Mouse (Mus musculus) liver, postnatal 0 days (tissue): ENCODE results near the gene Ehd3. TPM values are rescaled to one million over a fixed set of nuclear protein-coding genes. Genes with fewer than 3 reads are reported as not detected.

Experiments used
- ATAC-seq: fragments of 200-750 bp; cut with Nextera tagmentation; 2 replicates; pipeline ENCODE4 v1.8.0; 2017; ENCODE audit warnings: mild to moderate bottlenecking, moderate library complexity
- DNase-seq: peaks from one replicate; pipeline ENCODE4 v3.0.0-alpha.2; 2016
- H3K27ac ChIP-seq: fragments of 300-500 bp; sonication (generic); 2 replicates; pipeline ENCODE4 v1.5.1; 2014; ENCODE audit warnings: antibody characterized with exemption, moderate library complexity, mild to moderate bottlenecking, low read depth
- H3K27me3 ChIP-seq: fragments of 300-500 bp; sonication (generic); 2 replicates; pipeline ENCODE4 v1.6.1; 2014; ENCODE audit warnings: low read length, control low read depth, mixed read lengths; ENCODE audit not compliant: insufficient read depth
- H3K36me3 ChIP-seq: fragments of 300-500 bp; sonication (generic); replicated peaks from 2 replicates; pipeline ENCODE4 v1.6.1; 2014; ENCODE audit warnings: mild to moderate bottlenecking, control low read depth, low read length, moderate library complexity, mixed read lengths; ENCODE audit not compliant: insufficient read depth
- H3K4me1 ChIP-seq: fragments of 300-500 bp; sonication (generic); 2 replicates; pipeline ENCODE4 v1.6.1; 2014; ENCODE audit warnings: antibody characterized with exemption, mild to moderate bottlenecking, control low read depth; ENCODE audit not compliant: insufficient read depth
- H3K4me2 ChIP-seq: fragments of 300-500 bp; sonication (generic); 2 replicates; pipeline ENCODE4 v1.6.1; 2014; ENCODE audit warnings: low read depth, mild to moderate bottlenecking, low read length, moderate library complexity, mixed read lengths
- H3K4me3 ChIP-seq: fragments of 300-500 bp; sonication (generic); 2 replicates; pipeline ENCODE4 v1.5.1; 2014; ENCODE audit warnings: low read depth, low read length
- H3K9ac ChIP-seq: fragments of 300-500 bp; sonication (generic); replicated peaks from 2 replicates; pipeline ENCODE4 v1.6.1; 2014; ENCODE audit warnings: mild to moderate bottlenecking, moderate library complexity
- H3K9me3 ChIP-seq: fragments of 300-500 bp; sonication (generic); 2 replicates; pipeline ENCODE4 v1.6.1; 2016; ENCODE audit warnings: mild to moderate bottlenecking, control low read depth, low read length, mixed read lengths
- CTCF ChIP-seq: sonication (generic); IDR thresholded peaks from 2 replicates; pipeline ENCODE4 v1.5.1; 2016; ENCODE audit warnings: antibody characterized with exemption, low read depth
- EP300 ChIP-seq: IDR thresholded peaks from 2 replicates; pipeline ENCODE4 v1.6.1; 2016; ENCODE audit warnings: antibody characterized with exemption, low read depth, mild to moderate bottlenecking
- WGBS: fragments of 180-500 bp; shearing (Covaris S2); extraction: QIAGEN DNeasy Blood & Tissue Kit; methylation state at CpG from one replicate; pipeline ENCODE4 v1.1.7; 2014; ENCODE audit not compliant: insufficient replicate concordance; 5-methylcytosine and 5-hydroxymethylcytosine counted together
- polyA plus RNA-seq: library from polyadenylated mRNA; unstranded; fragments of >200 nt; fragmentation: Nextera tagmentation; extraction: Ambion mirVana; gene quantifications from 2 replicates; pipeline ENCODE4 v1.2.1, GENCODE M21; 2015

Gene Ehd3
- polyA plus RNA-seq = 22.5 and 23.7 TPM in 2 replicates

- WGBS = 73% methylated on average over 5 of the region's 5 CpGs
- ATAC-seq (no peak), DNase-seq (no peak)
- TF ChIP-seq CTCF (0 out of 2 replicates have a peak, but pooled peaks have one; percentile 10), EP300 (no peak)
- Histone ChIP-seq H3K27ac (0 out of 2 replicates have a peak within 1 kb of the TSS, but pooled peaks have one; percentile 44), H3K9me3 (no peaks in the 10 kb centered on the region), H3K4me1 (peaks cover 3% of the 10 kb centered on the region; the same call in 1 of the 2 replicates), H3K27me3 (peaks cover 16% of the 10 kb centered on the region), H3K36me3 (no peaks in the 10 kb centered on the region), H3K4me3 (peak within 1 kb of the TSS; percentile 48), H3K9ac (peak within 1 kb of the TSS; percentile 54), H3K4me2 (peak within 1 kb of the TSS; percentile 61)
These were observed at the start of gene Ehd3 for GRCm38 (mm10) chr17:73803521-73804184. Ehd3 (plus strand) TSS chr17:73804134.

- H3K4me3 ChIP-seq = no peak overlapping the region
- no peak overlapping the region for H3K9ac ChIP-seq
- no peaks in the 10 kb centered on the region for H3K27me3 ChIP-seq
- WGBS = 47% methylated on average over 8 of the region's 8 CpGs
- H3K36me3 ChIP-seq = no peaks in the 10 kb centered on the region
- no peak overlapping the region for H3K4me2 ChIP-seq
- TF ChIP-seq CTCF (no peak), EP300 (peak; percentile 52; the same call in 1 of the 2 replicates)
- no peak overlapping the region for H3K27ac ChIP-seq
- no peaks in the 10 kb centered on the region for H3K4me1 ChIP-seq
- ATAC-seq = peak; percentile 63
- H3K9me3 ChIP-seq = no peaks in the 10 kb centered on the region
- DNase-seq = peak; percentile 17
These were observed 33.0 kb upstream of the Ehd3 start for GRCm38 (mm10) chr17:73770964-73771363.

DNA sequence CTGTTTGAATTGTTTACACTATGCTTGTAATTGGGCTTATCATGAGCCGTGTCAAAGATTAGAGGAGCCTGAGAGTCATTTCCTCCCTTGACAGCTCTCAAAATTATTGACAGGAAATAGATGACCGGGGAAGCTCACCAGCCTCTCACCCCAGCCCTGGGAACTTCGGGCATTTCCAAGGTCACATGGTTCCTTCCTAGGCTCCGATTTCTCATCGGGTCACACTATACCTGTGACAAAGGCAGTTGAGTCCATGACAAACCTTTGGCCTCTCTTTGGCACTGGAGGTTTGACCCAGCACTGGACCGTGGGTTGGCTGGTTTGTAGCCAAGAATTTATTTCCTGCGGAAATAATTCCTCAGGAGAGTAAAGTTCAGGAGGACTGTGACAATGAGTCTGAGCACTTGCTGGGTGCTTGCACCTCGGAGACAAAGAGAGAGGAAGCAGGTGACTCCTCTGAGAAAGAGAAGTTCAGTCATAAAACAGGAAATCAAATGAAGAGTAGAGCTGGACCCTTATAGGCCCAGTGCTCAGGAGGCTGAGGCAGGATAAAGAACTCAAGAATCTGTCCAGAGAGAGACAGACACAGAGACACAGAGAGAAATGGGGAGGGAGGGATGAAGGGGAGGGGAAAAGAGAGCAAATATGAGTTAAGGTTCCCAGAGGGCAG, 17.2 kb upstream of the Ehd3 start:
- 0 out of 2 replicates have a peak overlapping the region, but pooled peaks have one; percentile 11 for H3K27ac ChIP-seq

GRCm38 (mm10) chr17:73790284-73791020, 13.5 kb upstream of the Ehd3 start:
- H3K9ac ChIP-seq = no peak overlapping the region
- H3K27ac ChIP-seq = no peak overlapping the region
- ATAC-seq (no peak), DNase-seq (no peak)
- TF ChIP-seq EP300 (no peak), CTCF (no peak)
- H3K4me3 ChIP-seq = no peak overlapping the region
- no peaks in the 10 kb centered on the region for H3K36me3 ChIP-seq
- no peaks in the 10 kb centered on the region for H3K27me3 ChIP-seq
- no peaks in the 10 kb centered on the region for H3K9me3 ChIP-seq
- H3K4me2 ChIP-seq = no peak overlapping the region
- no peaks in the 10 kb centered on the region for H3K4me1 ChIP-seq
- WGBS = 43% methylated on average over 12 of the region's 12 CpGs

More for the DNA sequence above, 17.2 kb upstream of the Ehd3 start:
- WGBS = 38% methylated on average over 8 of the region's 8 CpGs
- no peak overlapping the region for H3K4me3 ChIP-seq
- TF ChIP-seq EP300 = 0 out of 2 replicates have a peak, but pooled peaks have one; percentile 45
- TF ChIP-seq CTCF = no peak
- no peaks in the 10 kb centered on the region for H3K36me3 ChIP-seq
- no peaks in the 10 kb centered on the region for H3K4me1 ChIP-seq
- no peaks in the 10 kb centered on the region for H3K9me3 ChIP-seq
- ATAC-seq = peak; percentile 66
- H3K9ac ChIP-seq = no peak overlapping the region
- no peak for DNase-seq
- H3K4me2 ChIP-seq = no peak overlapping the region
- H3K27me3 ChIP-seq = no peaks in the 10 kb centered on the region

DNA sequence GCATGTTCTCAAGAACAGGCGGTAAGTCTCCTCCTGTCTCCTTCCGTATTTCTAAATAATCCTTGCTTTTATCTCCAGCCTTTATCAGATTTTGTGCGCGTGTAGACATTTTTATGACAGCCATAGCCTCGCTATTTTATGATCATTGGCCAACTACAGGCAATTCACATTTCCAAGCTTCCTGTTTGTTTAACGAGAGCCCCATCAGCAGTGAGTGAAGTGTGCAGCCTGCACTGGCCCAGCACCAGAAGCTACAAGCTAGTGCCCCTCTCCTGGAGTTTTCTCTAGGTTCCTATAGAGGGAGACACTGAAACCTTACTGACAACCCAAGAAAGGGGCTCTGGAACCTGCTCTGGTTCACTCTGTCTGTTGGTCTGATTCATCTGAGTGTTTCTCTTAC, 7.1 kb upstream of the Ehd3 start:
- Histone ChIP-seq H3K4me2 (no peak overlapping the region), H3K4me1 (no peaks in the 10 kb centered on the region), H3K9ac (no peak overlapping the region), H3K36me3 (no peaks in the 10 kb centered on the region), H3K27me3 (no peaks in the 10 kb centered on the region), H3K4me3 (no peak overlapping the region), H3K27ac (no peak overlapping the region), H3K9me3 (no peaks in the 10 kb centered on the region)
- TF ChIP-seq CTCF (no peak), EP300 (no peak)
- ATAC-seq (no peak), DNase-seq (no peak)
- 43% methylated on average over 6 of the region's 6 CpGs for WGBS

DNA sequence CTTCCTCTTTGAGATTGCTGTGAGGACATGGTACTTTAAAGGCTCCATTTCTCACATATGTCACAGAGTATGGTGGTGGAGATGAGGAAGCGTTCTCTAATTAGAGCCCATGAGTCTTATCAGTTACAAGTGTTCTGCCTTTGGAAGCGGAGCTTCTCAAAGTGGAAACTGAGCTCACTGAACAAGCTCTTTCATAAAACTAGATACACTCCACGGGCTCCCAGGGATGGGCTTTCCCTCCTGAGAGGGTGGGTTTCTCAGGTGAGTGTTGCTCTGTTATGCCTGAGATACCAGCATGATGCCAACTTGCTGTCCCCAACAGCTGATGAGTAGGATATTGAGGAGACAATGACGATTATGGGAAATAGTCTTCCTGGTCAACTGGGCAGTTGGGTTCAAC, 6.2 kb upstream of the Ehd3 start:
- no peaks in the 10 kb centered on the region for H3K4me1 ChIP-seq
- TF ChIP-seq CTCF = no peak
- H3K36me3 ChIP-seq = no peaks in the 10 kb centered on the region
- no peak overlapping the region for H3K9ac ChIP-seq
- H3K4me2 ChIP-seq = no peak overlapping the region
- no peak overlapping the region for H3K27ac ChIP-seq
- 73% methylated on average over 4 of the region's 4 CpGs for WGBS
- no peaks in the 10 kb centered on the region for H3K9me3 ChIP-seq
- H3K4me3 ChIP-seq = no peak overlapping the region
- no peaks in the 10 kb centered on the region for H3K27me3 ChIP-seq
- DNase-seq (no peak), ATAC-seq (no peak)
